Mouse (Mus musculus) kidney, embryonic 15.5 days (tissue): Measurements from ENCODE around the gene Hdac4. TPM values are rescaled to one million over a fixed set of nuclear protein-coding genes. Genes with fewer than 3 reads are reported as not detected.
A peak's percentile ranks its signal among the peaks of the same experiment; 100 is the strongest.

Source experiments
- ATAC-seq: fragments of 200-750 bp; cut with Nextera tagmentation; replicated peaks from 2 replicates; pipeline ENCODE4 v1.8.0; 2017; ENCODE audit warnings: moderate TSS enrichment; ENCODE audit not compliant: low FRiP score
- H3K27ac ChIP-seq: fragments of 300-500 bp; sonication (generic); 2 replicates; pipeline ENCODE4 v1.5.1; 2015; ENCODE audit warnings: mild to moderate bottlenecking, inconsistent platforms
- H3K27me3 ChIP-seq: fragments of 300-500 bp; sonication (generic); 2 replicates; pipeline ENCODE4 v1.6.1; 2015; ENCODE audit warnings: inconsistent platforms
- H3K36me3 ChIP-seq: fragments of 300-500 bp; sonication (generic); 2 replicates; pipeline ENCODE4 v1.6.1; 2015; ENCODE audit warnings: inconsistent platforms
- H3K4me1 ChIP-seq: fragments of 300-500 bp; sonication (generic); 2 replicates; pipeline ENCODE4 v1.6.1; 2015; ENCODE audit warnings: inconsistent platforms
- H3K4me2 ChIP-seq: fragments of 300-500 bp; sonication (generic); 2 replicates; pipeline ENCODE4 v1.6.1; 2015; ENCODE audit warnings: moderate library complexity, mild to moderate bottlenecking, inconsistent platforms
- H3K4me3 ChIP-seq: fragments of 300-500 bp; sonication (generic); replicated peaks from 2 replicates; pipeline ENCODE4 v1.5.1; 2015; ENCODE audit warnings: mild to moderate bottlenecking, inconsistent platforms
- H3K9ac ChIP-seq: fragments of 300-500 bp; sonication (generic); 2 replicates; pipeline ENCODE4 v1.6.1; 2015; ENCODE audit warnings: mild to moderate bottlenecking, inconsistent platforms
- H3K9me3 ChIP-seq: fragments of 300-500 bp; sonication (generic); replicated peaks from 2 replicates; pipeline ENCODE4 v1.6.1; 2016; ENCODE audit warnings: inconsistent platforms
- WGBS: fragments of 180-500 bp; shearing (Covaris S2); methylation state at CpG from one replicate; pipeline ENCODE4 v1.1.7; 2015; ENCODE audit warnings: mixed read lengths; 5-methylcytosine and 5-hydroxymethylcytosine counted together
- polyA plus RNA-seq: library from polyadenylated mRNA; unstranded; fragments of >200 nt; fragmentation: Nextera tagmentation; extraction: Ambion mirVana; gene quantifications from 2 replicates; pipeline ENCODE4 v1.2.1, GENCODE M21; 2015

The Hdac4 gene
- polyA plus RNA-seq, 1 experiment from 2014 or later: 18.1 TPM

- H3K4me3 ChIP-seq: no peak overlapping the region
- peaks cover 13% of the 10 kb centered on the region for H3K4me1 ChIP-seq
- no peak overlapping the region for H3K27ac ChIP-seq
- H3K9me3 ChIP-seq: no peaks in the 10 kb centered on the region
- peaks cover 22% of the 10 kb centered on the region for H3K36me3 ChIP-seq
- ATAC-seq: no peak
- 85% methylated on average over 4 of the region's 4 CpGs for WGBS
- no peak overlapping the region for H3K9ac ChIP-seq
- no peak overlapping the region for H3K4me2 ChIP-seq
- H3K27me3 ChIP-seq: no peaks in the 10 kb centered on the region
These were observed 52.7 kb downstream of the Hdac4 start for GRCm38 (mm10) chr1:92142793-92143192.

GRCm38 (mm10) chr1:92139001-92139400, 56.5 kb downstream of the Hdac4 start:
- H3K9me3 ChIP-seq: no peaks in the 10 kb centered on the region
- peaks cover 10% of the 10 kb centered on the region for H3K36me3 ChIP-seq
- ATAC-seq: no peak
- H3K4me3 ChIP-seq: no peak overlapping the region
- H3K4me2 ChIP-seq: no peak overlapping the region
- peaks cover 4% of the 10 kb centered on the region for H3K4me1 ChIP-seq
- no peaks in the 10 kb centered on the region for H3K27me3 ChIP-seq
- WGBS: 97% methylated on average over 4 of the region's 4 CpGs
- H3K27ac ChIP-seq: no peak overlapping the region
- H3K9ac ChIP-seq: no peak overlapping the region

GRCm38 (mm10) chr1:92137136-92137848, 58.2 kb downstream of the Hdac4 start:
- peaks cover 4% of the 10 kb centered on the region; the same call in 1 of the 2 replicates for H3K4me1 ChIP-seq
- no peak overlapping the region for H3K4me3 ChIP-seq
- no peak overlapping the region for H3K4me2 ChIP-seq
- H3K27me3 ChIP-seq: no peaks in the 10 kb centered on the region
- H3K9me3 ChIP-seq: no peaks in the 10 kb centered on the region
- H3K9ac ChIP-seq: no peak overlapping the region
- 67% methylated on average over 2 of the region's 2 CpGs for WGBS
- H3K36me3 ChIP-seq: peaks cover 10% of the 10 kb centered on the region
- ATAC-seq: no peak
- H3K27ac ChIP-seq: no peak overlapping the region

DNA sequence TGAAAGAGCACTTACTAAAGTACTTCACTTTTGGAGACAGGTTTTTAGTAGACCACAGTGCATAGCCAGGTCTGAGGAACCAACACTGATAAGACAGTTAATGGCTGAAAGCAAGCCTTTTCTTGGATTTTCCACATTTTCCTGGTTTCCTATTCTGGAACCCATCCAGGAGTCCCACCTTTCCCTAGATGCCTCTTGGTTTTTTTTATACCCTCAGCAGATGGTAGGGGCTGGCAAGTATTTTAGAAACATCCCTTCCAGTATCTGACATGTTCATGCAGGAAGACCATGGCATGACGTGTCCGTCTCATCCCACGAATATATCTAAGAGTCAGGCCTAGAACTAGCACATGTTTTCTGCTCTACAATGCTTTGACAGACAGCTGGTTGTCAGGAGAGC, 59.1 kb downstream of the Hdac4 start:
- no peaks in the 10 kb centered on the region for H3K9me3 ChIP-seq
- no peak overlapping the region for H3K4me2 ChIP-seq
- no peak for ATAC-seq
- H3K36me3 ChIP-seq: peaks cover 10% of the 10 kb centered on the region
- H3K27ac ChIP-seq: no peak overlapping the region
- H3K9ac ChIP-seq: no peak overlapping the region
- H3K4me1 ChIP-seq: peaks cover 4% of the 10 kb centered on the region; the same call in 1 of the 2 replicates
- H3K4me3 ChIP-seq: no peak overlapping the region
- no peaks in the 10 kb centered on the region for H3K27me3 ChIP-seq
- 91% methylated on average over 3 of the region's 3 CpGs for WGBS

DNA sequence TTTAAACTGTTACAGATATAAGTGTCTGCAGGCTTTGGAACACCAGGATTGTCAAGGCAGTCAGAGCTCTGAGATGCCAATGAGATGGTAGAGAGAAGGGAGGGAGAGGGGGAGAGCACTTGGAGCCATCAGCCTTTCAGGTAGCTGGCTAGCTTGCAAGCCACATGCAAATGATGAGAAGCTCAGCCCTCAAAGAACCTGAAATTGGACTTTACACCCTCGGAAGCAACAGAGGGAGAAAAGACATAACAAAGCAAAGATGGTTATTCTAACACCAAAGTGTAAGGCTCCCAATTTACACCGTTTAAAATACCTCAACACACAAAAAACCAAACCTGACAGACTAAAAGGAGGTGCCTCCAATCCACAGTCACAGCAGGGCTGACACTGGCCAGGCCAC, 63.3 kb downstream of the Hdac4 start:
- WGBS: 29% methylated on average over 2 of the region's 2 CpGs
- Histone ChIP-seq H3K4me3 (no peak overlapping the region), H3K27me3 (no peaks in the 10 kb centered on the region), H3K27ac (no peak overlapping the region), H3K4me2 (no peak overlapping the region), H3K9ac (no peak overlapping the region), H3K4me1 (peaks cover 20% of the 10 kb centered on the region), H3K9me3 (no peaks in the 10 kb centered on the region), H3K36me3 (no peaks in the 10 kb centered on the region)
- ATAC-seq: no peak

DNA sequence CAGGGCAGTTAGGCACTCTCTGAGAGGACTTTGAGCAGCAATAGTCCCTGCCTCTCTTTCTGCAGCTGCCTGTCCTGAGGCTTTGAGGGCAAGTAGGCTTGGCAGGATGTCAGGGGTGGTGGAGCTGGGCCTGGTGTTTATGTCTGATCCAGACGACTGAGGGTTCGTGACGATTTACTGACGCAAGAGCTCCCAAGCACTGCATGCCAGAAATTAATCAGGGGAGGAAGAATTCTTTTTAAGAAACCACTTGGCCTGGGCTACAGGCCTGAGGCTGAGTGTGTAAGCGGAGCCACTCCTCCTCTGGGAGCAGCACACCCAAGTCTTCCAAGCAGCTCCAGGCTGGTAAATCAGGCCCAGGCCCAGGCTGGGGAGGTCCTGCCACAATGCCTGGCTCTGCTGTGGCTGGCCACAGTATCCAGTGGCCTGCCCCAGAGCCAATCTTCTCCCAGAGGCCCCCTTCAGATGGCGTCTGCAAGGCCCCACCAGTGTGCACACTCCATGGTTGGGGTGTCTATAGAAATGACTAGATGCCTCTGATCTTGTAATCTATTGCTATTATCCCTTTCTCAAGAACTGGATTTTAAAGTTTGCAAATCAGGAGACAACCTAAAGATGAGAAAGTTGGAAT, 64.9 kb downstream of the Hdac4 start:
- 31% methylated on average over 6 of the region's 6 CpGs for WGBS
- Histone ChIP-seq H3K27ac (peak overlapping the region; percentile 56), H3K4me1 (peaks cover 16% of the 10 kb centered on the region), H3K9ac (no peak overlapping the region), H3K4me3 (no peak overlapping the region), H3K9me3 (no peaks in the 10 kb centered on the region), H3K27me3 (no peaks in the 10 kb centered on the region), H3K36me3 (no peaks in the 10 kb centered on the region), H3K4me2 (no peak overlapping the region)
- no peak for ATAC-seq

- WGBS: 77% methylated on average over 3 of the region's 3 CpGs
These were observed 65.7 kb downstream of the Hdac4 start for GRCm38 (mm10) chr1:92129751-92130150.

DNA sequence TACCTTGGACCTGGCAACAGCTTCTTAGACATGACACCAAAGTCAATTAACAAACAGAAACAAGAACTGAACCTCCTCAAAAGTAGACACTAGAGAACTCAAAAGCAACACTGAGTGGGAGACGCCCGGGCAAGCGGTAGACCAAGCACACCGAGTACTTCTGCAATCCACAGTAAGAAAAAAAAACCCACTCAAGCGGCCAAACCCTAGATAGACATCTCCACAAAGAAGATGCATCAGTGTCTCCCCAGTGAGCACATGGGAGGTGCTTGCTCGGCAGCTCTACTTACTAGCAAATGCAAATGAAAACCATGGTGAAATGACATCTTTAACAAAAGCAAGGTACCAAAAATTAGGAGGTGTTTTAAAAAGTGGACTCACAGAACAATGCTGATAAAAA, 67.7 kb downstream of the Hdac4 start:
- Histone ChIP-seq H3K36me3 (no peaks in the 10 kb centered on the region), H3K4me2 (no peak overlapping the region), H3K27ac (no peak overlapping the region), H3K9ac (no peak overlapping the region), H3K4me3 (no peak overlapping the region), H3K9me3 (no peaks in the 10 kb centered on the region), H3K27me3 (no peaks in the 10 kb centered on the region), H3K4me1 (peaks cover 24% of the 10 kb centered on the region)
- WGBS: 64% methylated on average over 6 of the region's 6 CpGs
- ATAC-seq: no peak

More at GRCm38 (mm10) chr1:92129751-92130150, 65.7 kb downstream of the Hdac4 start:
- H3K4me1 ChIP-seq: peaks cover 16% of the 10 kb centered on the region
- H3K36me3 ChIP-seq: no peaks in the 10 kb centered on the region
- no peaks in the 10 kb centered on the region for H3K9me3 ChIP-seq
- H3K9ac ChIP-seq: no peak overlapping the region
- ATAC-seq: no peak
- no peak overlapping the region for H3K4me3 ChIP-seq
- no peak overlapping the region for H3K4me2 ChIP-seq
- H3K27me3 ChIP-seq: no peaks in the 10 kb centered on the region
- H3K27ac ChIP-seq: no peak overlapping the region

DNA sequence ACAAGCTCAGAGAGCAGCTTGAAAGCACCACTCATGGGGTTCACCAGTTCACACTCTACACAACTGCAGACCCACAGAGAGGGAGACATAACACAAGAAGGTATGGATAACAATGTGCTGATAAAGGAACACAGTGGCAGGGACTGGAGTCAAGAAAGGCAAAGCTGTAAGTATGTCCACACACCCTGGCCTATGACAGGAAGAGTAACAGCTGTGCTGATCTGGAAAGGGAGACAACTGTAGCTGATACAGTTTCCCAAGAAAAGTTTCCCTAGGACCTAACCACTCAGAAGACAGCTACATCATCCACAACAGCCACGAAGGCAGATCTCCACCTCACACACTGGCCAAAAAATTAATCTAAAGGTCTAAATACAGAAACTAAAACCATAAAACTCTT, 68.1 kb downstream of the Hdac4 start:
- 71% methylated on average over 1 of the region's 1 CpGs for WGBS
- H3K9me3 ChIP-seq: no peaks in the 10 kb centered on the region

GRCm38 (mm10) chr1:92124497-92125201, 70.8 kb downstream of the Hdac4 start:
- 62% methylated on average over 3 of the region's 3 CpGs for WGBS
- H3K4me2 ChIP-seq: no peak overlapping the region

More for the DNA sequence above, 68.1 kb downstream of the Hdac4 start:
- Histone ChIP-seq H3K4me1 (peaks cover 24% of the 10 kb centered on the region), H3K36me3 (no peaks in the 10 kb centered on the region), H3K27ac (no peak overlapping the region), H3K27me3 (no peaks in the 10 kb centered on the region), H3K4me2 (no peak overlapping the region), H3K4me3 (no peak overlapping the region), H3K9ac (no peak overlapping the region)
- ATAC-seq: no peak

GRCm38 (mm10) chr1:92119303-92119702, 76.2 kb downstream of the Hdac4 start:
- no peak for ATAC-seq
- H3K4me3 ChIP-seq: no peak overlapping the region
- no peaks in the 10 kb centered on the region for H3K36me3 ChIP-seq
- 50% methylated on average over 5 of the region's 5 CpGs for WGBS
- no peaks in the 10 kb centered on the region for H3K9me3 ChIP-seq
- H3K27me3 ChIP-seq: no peaks in the 10 kb centered on the region
- H3K27ac ChIP-seq: no peak overlapping the region
- peaks cover 8% of the 10 kb centered on the region; the same call in 1 of the 2 replicates for H3K4me1 ChIP-seq
- H3K9ac ChIP-seq: no peak overlapping the region
- no peak overlapping the region for H3K4me2 ChIP-seq

More at GRCm38 (mm10) chr1:92124497-92125201, 70.8 kb downstream of the Hdac4 start:
- H3K9ac ChIP-seq: no peak overlapping the region
- no peaks in the 10 kb centered on the region for H3K9me3 ChIP-seq
- ATAC-seq: no peak
- H3K4me3 ChIP-seq: no peak overlapping the region
- no peaks in the 10 kb centered on the region for H3K27me3 ChIP-seq
- H3K27ac ChIP-seq: no peak overlapping the region
- H3K36me3 ChIP-seq: no peaks in the 10 kb centered on the region
- peaks cover 8% of the 10 kb centered on the region; the same call in 1 of the 2 replicates for H3K4me1 ChIP-seq

DNA sequence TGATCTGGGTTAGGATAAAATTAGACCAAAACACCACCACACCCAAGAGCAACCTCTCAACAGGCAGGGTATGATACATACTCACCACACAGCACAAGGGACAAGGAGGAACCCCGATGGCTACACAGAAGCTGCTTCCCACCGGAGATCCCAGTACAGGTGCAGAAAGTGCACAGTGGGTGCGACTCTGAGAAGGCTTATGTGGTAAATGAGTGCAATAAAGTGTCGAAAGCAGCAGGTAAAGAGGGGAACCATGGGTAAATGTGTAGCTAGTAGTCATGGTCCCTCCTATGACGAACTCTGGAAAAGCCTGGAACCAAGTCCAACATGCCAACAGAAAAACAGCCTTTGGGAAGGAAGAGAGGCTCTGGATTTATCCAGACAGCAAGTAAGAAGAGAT, 77.9 kb downstream of the Hdac4 start:
- WGBS: 92% methylated on average over 5 of the region's 5 CpGs
- peaks cover 9% of the 10 kb centered on the region for H3K4me1 ChIP-seq
- no peak overlapping the region for H3K27ac ChIP-seq
- H3K9ac ChIP-seq: no peak overlapping the region
- H3K4me3 ChIP-seq: no peak overlapping the region
- H3K36me3 ChIP-seq: no peaks in the 10 kb centered on the region
- no peak for ATAC-seq
- no peak overlapping the region for H3K4me2 ChIP-seq
- H3K27me3 ChIP-seq: no peaks in the 10 kb centered on the region
- no peaks in the 10 kb centered on the region for H3K9me3 ChIP-seq
